Mouse (Mus musculus) lung, adult 10 weeks (tissue): ENCODE results near the gene Zcchc14. TPM values are rescaled to one million over a fixed set of nuclear protein-coding genes. Genes with fewer than 3 reads are reported as not detected.

ENCODE experiments used
- polyA plus RNA-seq: library from polyadenylated mRNA; stranded (reverse); fragments of 350-450 nt; fragmentation: Illumina TruSeq; extraction: RNeasy Lipid Tissue Mini Kit (QIAGEN cat#74804); gene quantifications from one replicate; pipeline ENCODE4 v1.2.3, GENCODE M21; 2014; ENCODE audit warnings: low read depth, low replicate concordance; ENCODE audit not compliant: insufficient read depth

Zcchc14 gene
- 9.7 TPM for polyA plus RNA-seq

GRCm38 (mm10) chr8:121652774-121653323 lies at the start of gene Zcchc14:
Gene Zcchc14 (minus strand): TSS chr8:121652901.

GRCm38 (mm10) chr8:121590203-121591177 lies 62.2 kb downstream of the Zcchc14 start, which contains the start of gene Map1lc3b:
Gene Map1lc3b (plus strand): TSS chr8:121590361.

DNA sequence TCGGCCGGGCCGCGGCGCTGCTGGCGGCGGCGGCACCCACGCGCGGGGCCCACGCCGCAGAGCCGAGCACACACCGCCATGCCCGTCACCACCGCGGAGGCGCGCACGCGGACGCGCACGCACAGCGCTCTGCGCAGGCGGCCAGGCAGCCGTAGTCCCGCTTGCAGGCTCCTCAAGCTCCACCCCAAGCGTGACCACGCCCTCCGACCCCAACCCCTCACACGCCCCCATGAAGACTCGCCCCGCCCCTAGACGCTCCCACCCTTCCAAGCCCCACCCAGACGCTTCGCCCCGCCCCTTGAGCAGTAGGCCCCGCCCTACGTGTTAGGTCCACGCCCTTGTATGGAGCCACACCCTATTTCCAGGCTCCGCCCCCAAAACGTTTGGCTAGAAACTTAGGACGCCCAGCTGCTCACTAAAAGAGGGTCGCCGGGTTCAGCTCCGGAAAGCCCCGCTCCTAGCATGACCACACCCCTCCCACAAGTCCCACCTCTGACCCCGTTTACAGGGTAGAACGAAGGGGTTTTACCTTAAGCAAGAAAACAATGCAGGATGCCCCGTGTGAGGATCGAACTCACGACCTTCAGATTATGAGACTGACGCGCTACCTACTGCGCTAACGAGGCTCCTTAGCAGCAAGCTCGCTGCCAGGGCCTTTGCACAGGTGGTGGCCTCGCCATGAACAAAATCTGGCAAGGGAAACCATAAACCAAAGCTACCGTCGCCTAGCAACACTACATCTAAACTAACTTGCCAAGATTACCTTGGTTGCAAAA lies 73.8 kb downstream of the Zcchc14 start, which contains the start of gene Fbxo31:
Gene Fbxo31 (minus strand): TSS at position 131 of the 776 bp plus-strand sequence.

Other genes starting within 250 kb of the Zcchc14 start
- gene 1700018B08Rik, start 108.6 kb downstream of the Zcchc14 start, polyA plus RNA-seq, result not detected
- gene Fbxo31, start 74.1 kb downstream of the Zcchc14 start, polyA plus RNA-seq, result 17.1 TPM
- gene Map1lc3b, start 62.5 kb downstream of the Zcchc14 start, polyA plus RNA-seq, result 254 TPM
- gene Jph3, start 76.7 kb upstream of the Zcchc14 start, polyA plus RNA-seq, result not detected
- 35.9 TPM for gene Klhdc4, start 176.7 kb upstream of the Zcchc14 start, polyA plus RNA-seq